Mouse (Mus musculus): Measurements from ENCODE around the gene Spg20. TPM values are rescaled to one million over a fixed set of nuclear protein-coding genes. Genes with fewer than 3 reads are reported as not detected.
A peak's percentile ranks its signal among the peaks of the same experiment; 100 is the strongest.

The Spg20 gene
- total RNA-seq (2014; fragmentation: Nextera tagmentation) (23.4 and 26.4 TPM in 2 replicates), total RNA-seq (2017) (18.8 and 20.9 TPM in 2 replicates), polyA plus RNA-seq (2012) (10.3 and 11.3 TPM in 2 replicates)

GRCm38 (mm10) chr3:55111935-55112709 lies at the start of gene Spg20:
Spg20 (plus strand) TSS chr3:55112108.
- Histone ChIP-seq H3K9me3 (replicated peaks) (no peaks in the 10 kb centered on the region), H3K4me1 (ENCODE audit: insufficient read depth, low read depth, low read length) (peaks cover 11% of the 10 kb centered on the region), H3K36me3 (replicated peaks) (peaks cover 9% of the 10 kb centered on the region), H3K27me3 (ENCODE audit: insufficient read depth, low read length) (no peaks in the 10 kb centered on the region), H3K4me3 (ENCODE audit: low read depth, low read length) (peak within 1 kb of the TSS; percentile 87)
- peak; percentile 82 for ATAC-seq (ENCODE audit: extremely low read depth, insufficient number of reproducible peaks, low FRiP score, poor library complexity, severe bottlenecking)
- peak; percentile 93 for DNase-seq (ENCODE audit: low spot score)
- no peak for TF ChIP-seq GATA1 (IDR thresholded peaks at IDR 0.05; ENCODE audit: borderline replicate concordance, low read length)
- peak; percentile 77 for TF ChIP-seq CTCF (IDR thresholded peaks at IDR 0.05; ENCODE audit: low read depth, low read length)

DNA sequence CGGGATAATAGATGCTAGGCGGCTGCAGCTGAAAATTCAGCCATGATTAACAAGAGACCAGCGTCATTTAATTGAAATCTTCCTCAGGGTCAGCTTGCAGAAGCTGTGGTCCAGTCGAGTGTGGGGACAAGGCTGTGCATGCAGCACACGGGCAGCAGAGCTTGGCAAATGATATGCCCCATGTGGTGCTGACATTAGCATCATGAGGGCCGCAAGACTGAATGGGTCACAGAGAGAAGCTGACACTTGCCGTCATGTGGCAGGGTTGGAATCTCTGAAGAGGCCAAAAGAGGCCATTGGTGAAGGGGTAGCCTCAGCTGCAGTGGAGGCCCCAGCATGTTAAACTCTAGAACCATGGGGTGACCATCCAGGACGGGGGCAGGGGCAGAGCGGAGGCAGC lies 49.3 kb upstream of the Spg20 start:
- ATAC-seq (ENCODE audit: extremely low read depth, insufficient number of reproducible peaks, low FRiP score, poor library complexity, severe bottlenecking) (no peak), DNase-seq (ENCODE audit: low spot score) (no peak)
- Histone ChIP-seq H3K36me3 (replicated peaks) (no peaks in the 10 kb centered on the region), H3K9me3 (replicated peaks) (no peaks in the 10 kb centered on the region), H3K4me1 (ENCODE audit: insufficient read depth, low read depth, low read length) (no peaks in the 10 kb centered on the region), H3K27me3 (ENCODE audit: insufficient read depth, low read length) (no peaks in the 10 kb centered on the region), H3K4me3 (ENCODE audit: low read depth, low read length) (no peak overlapping the region)
- TF ChIP-seq CTCF (IDR thresholded peaks at IDR 0.05; ENCODE audit: low read depth, low read length) (no peak), TAL1 (conservative IDR thresholded peaks at IDR 0.05; ENCODE audit: low read depth, low read length) (no peak), POLR2AphosphoS5 (IDR thresholded peaks at IDR 0.05; ENCODE audit: insufficient replicate concordance, low read depth, low read length) (no peak), GATA1 (IDR thresholded peaks at IDR 0.05; ENCODE audit: borderline replicate concordance, low read length) (no peak), GATA2 (IDR thresholded peaks at IDR 0.05; ENCODE audit: borderline replicate concordance, low read depth, low read length) (no peak)

GRCm38 (mm10) chr3:55064396-55064795 lies 47.5 kb upstream of the Spg20 start:
- DNase-seq (ENCODE audit: low spot score) = peak; percentile 25
- ATAC-seq (ENCODE audit: extremely low read depth, insufficient number of reproducible peaks, low FRiP score, poor library complexity, severe bottlenecking) = no peak

GRCm38 (mm10) chr3:55065738-55066665 lies 45.9 kb upstream of the Spg20 start:
- Histone ChIP-seq H3K27me3 (ENCODE audit: insufficient read depth, low read length) (no peaks in the 10 kb centered on the region), H3K36me3 (replicated peaks) (no peaks in the 10 kb centered on the region), H3K4me3 (ENCODE audit: low read depth, low read length) (no peak overlapping the region), H3K9me3 (replicated peaks) (no peaks in the 10 kb centered on the region), H3K4me1 (ENCODE audit: insufficient read depth, low read depth, low read length) (no peaks in the 10 kb centered on the region)
- ATAC-seq (ENCODE audit: extremely low read depth, insufficient number of reproducible peaks, low FRiP score, poor library complexity, severe bottlenecking) (no peak; the same call in 1 of the 2 replicates), DNase-seq (ENCODE audit: low spot score) (no peak)
- TF ChIP-seq TAL1 (conservative IDR thresholded peaks at IDR 0.05; ENCODE audit: low read depth, low read length) (no peak), GATA2 (IDR thresholded peaks at IDR 0.05; ENCODE audit: borderline replicate concordance, low read depth, low read length) (no peak), POLR2AphosphoS5 (IDR thresholded peaks at IDR 0.05; ENCODE audit: insufficient replicate concordance, low read depth, low read length) (no peak), GATA1 (IDR thresholded peaks at IDR 0.05; ENCODE audit: borderline replicate concordance, low read length) (no peak), CTCF (IDR thresholded peaks at IDR 0.05; ENCODE audit: low read depth, low read length) (no peak)

More at GRCm38 (mm10) chr3:55064396-55064795, 47.5 kb upstream of the Spg20 start:
- H3K4me3 ChIP-seq (ENCODE audit: low read depth, low read length) = no peak overlapping the region
- TF ChIP-seq GATA2 (IDR thresholded peaks at IDR 0.05; ENCODE audit: borderline replicate concordance, low read depth, low read length) = no peak
- TF ChIP-seq POLR2AphosphoS5 (IDR thresholded peaks at IDR 0.05; ENCODE audit: insufficient replicate concordance, low read depth, low read length) = no peak
- no peak for TF ChIP-seq GATA1 (IDR thresholded peaks at IDR 0.05; ENCODE audit: borderline replicate concordance, low read length)
- no peak for TF ChIP-seq TAL1 (conservative IDR thresholded peaks at IDR 0.05; ENCODE audit: low read depth, low read length)
- peak; percentile 29; the same call in 1 of the 2 replicates for TF ChIP-seq CTCF (IDR thresholded peaks at IDR 0.05; ENCODE audit: low read depth, low read length)
- H3K9me3 ChIP-seq (replicated peaks) = no peaks in the 10 kb centered on the region
- no peaks in the 10 kb centered on the region for H3K27me3 ChIP-seq (ENCODE audit: insufficient read depth, low read length)
- H3K4me1 ChIP-seq (ENCODE audit: insufficient read depth, low read depth, low read length) = no peaks in the 10 kb centered on the region
- no peaks in the 10 kb centered on the region for H3K36me3 ChIP-seq (replicated peaks)

- no peak for ATAC-seq (ENCODE audit: extremely low read depth, insufficient number of reproducible peaks, low FRiP score, poor library complexity, severe bottlenecking)
- Histone ChIP-seq H3K4me3 (ENCODE audit: low read depth, low read length) (no peak overlapping the region), H3K9me3 (replicated peaks) (no peaks in the 10 kb centered on the region), H3K4me1 (ENCODE audit: insufficient read depth, low read depth, low read length) (no peaks in the 10 kb centered on the region), H3K36me3 (replicated peaks) (no peaks in the 10 kb centered on the region), H3K27me3 (ENCODE audit: insufficient read depth, low read length) (no peaks in the 10 kb centered on the region)
- TF ChIP-seq GATA2 (IDR thresholded peaks at IDR 0.05; ENCODE audit: borderline replicate concordance, low read depth, low read length) (no peak), TAL1 (conservative IDR thresholded peaks at IDR 0.05; ENCODE audit: low read depth, low read length) (no peak), CTCF (IDR thresholded peaks at IDR 0.05; ENCODE audit: low read depth, low read length) (no peak), GATA1 (IDR thresholded peaks at IDR 0.05; ENCODE audit: borderline replicate concordance, low read length) (no peak), POLR2AphosphoS5 (IDR thresholded peaks at IDR 0.05; ENCODE audit: insufficient replicate concordance, low read depth, low read length) (no peak)
- no peak for DNase-seq (ENCODE audit: low spot score)
Measured at GRCm38 (mm10) chr3:55066666-55067023, 45.3 kb upstream of the Spg20 start.

Data from G1E (cell line).